Mouse (Mus musculus) liver, postnatal 0 days (tissue): ENCODE measurements around the gene Lrrfip1. TPM values are rescaled to one million over a fixed set of nuclear protein-coding genes. Genes with fewer than 3 reads are reported as not detected.

Experiments used
- ATAC-seq: fragments of 200-750 bp; cut with Nextera tagmentation; 2 replicates; pipeline ENCODE4 v1.8.0; 2017; ENCODE audit warnings: mild to moderate bottlenecking, moderate library complexity
- DNase-seq: peaks from one replicate; pipeline ENCODE4 v3.0.0-alpha.2; 2016
- H3K27ac ChIP-seq: fragments of 300-500 bp; sonication (generic); 2 replicates; pipeline ENCODE4 v1.5.1; 2014; ENCODE audit warnings: antibody characterized with exemption, moderate library complexity, mild to moderate bottlenecking, low read depth
- H3K27me3 ChIP-seq: fragments of 300-500 bp; sonication (generic); 2 replicates; pipeline ENCODE4 v1.6.1; 2014; ENCODE audit warnings: low read length, control low read depth, mixed read lengths; ENCODE audit not compliant: insufficient read depth
- H3K36me3 ChIP-seq: fragments of 300-500 bp; sonication (generic); replicated peaks from 2 replicates; pipeline ENCODE4 v1.6.1; 2014; ENCODE audit warnings: mild to moderate bottlenecking, control low read depth, low read length, moderate library complexity, mixed read lengths; ENCODE audit not compliant: insufficient read depth
- H3K4me1 ChIP-seq: fragments of 300-500 bp; sonication (generic); 2 replicates; pipeline ENCODE4 v1.6.1; 2014; ENCODE audit warnings: antibody characterized with exemption, mild to moderate bottlenecking, control low read depth; ENCODE audit not compliant: insufficient read depth
- H3K4me2 ChIP-seq: fragments of 300-500 bp; sonication (generic); 2 replicates; pipeline ENCODE4 v1.6.1; 2014; ENCODE audit warnings: low read depth, mild to moderate bottlenecking, low read length, moderate library complexity, mixed read lengths
- H3K4me3 ChIP-seq: fragments of 300-500 bp; sonication (generic); 2 replicates; pipeline ENCODE4 v1.5.1; 2014; ENCODE audit warnings: low read depth, low read length
- H3K9ac ChIP-seq: fragments of 300-500 bp; sonication (generic); replicated peaks from 2 replicates; pipeline ENCODE4 v1.6.1; 2014; ENCODE audit warnings: mild to moderate bottlenecking, moderate library complexity
- H3K9me3 ChIP-seq: fragments of 300-500 bp; sonication (generic); 2 replicates; pipeline ENCODE4 v1.6.1; 2016; ENCODE audit warnings: mild to moderate bottlenecking, control low read depth, low read length, mixed read lengths
- CTCF ChIP-seq: sonication (generic); IDR thresholded peaks from 2 replicates; pipeline ENCODE4 v1.5.1; 2016; ENCODE audit warnings: antibody characterized with exemption, low read depth
- EP300 ChIP-seq: IDR thresholded peaks from 2 replicates; pipeline ENCODE4 v1.6.1; 2016; ENCODE audit warnings: antibody characterized with exemption, low read depth, mild to moderate bottlenecking
- WGBS: fragments of 180-500 bp; shearing (Covaris S2); extraction: QIAGEN DNeasy Blood & Tissue Kit; methylation state at CpG from one replicate; pipeline ENCODE4 v1.1.7; 2014; ENCODE audit not compliant: insufficient replicate concordance; 5-methylcytosine and 5-hydroxymethylcytosine counted together
- polyA plus RNA-seq: library from polyadenylated mRNA; unstranded; fragments of >200 nt; fragmentation: Nextera tagmentation; extraction: Ambion mirVana; gene quantifications from 2 replicates; pipeline ENCODE4 v1.2.1, GENCODE M21; 2015

The Lrrfip1 gene
- polyA plus RNA-seq, 1 experiment from 2014 or later, result 21.9 TPM

DNA sequence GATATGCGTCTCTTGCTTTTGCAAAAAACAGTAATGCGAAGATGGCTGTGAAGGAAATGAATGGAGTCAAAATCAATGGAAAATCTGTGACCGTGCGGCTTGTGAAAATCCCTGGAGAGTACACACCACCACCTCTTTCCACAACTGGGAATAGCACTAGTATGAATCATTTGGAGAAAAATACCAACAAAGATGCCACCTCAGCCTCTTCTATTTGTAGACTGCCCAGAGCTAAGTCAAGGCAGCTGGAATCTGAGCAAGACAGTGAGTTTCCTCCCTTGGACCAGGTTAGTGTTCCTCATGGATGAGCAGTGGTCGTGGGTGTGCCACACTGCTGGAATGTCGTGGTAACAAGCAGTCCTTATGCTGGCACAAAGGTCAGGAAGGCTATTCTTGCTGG lies 168.3 kb downstream of the Lrrfip1 start:
- DNase-seq (no peak), ATAC-seq (no peak)
- Histone ChIP-seq H3K4me3 (no peak overlapping the region), H3K9ac (no peak overlapping the region), H3K4me1 (no peaks in the 10 kb centered on the region), H3K27me3 (no peaks in the 10 kb centered on the region), H3K4me2 (no peak overlapping the region), H3K9me3 (no peaks in the 10 kb centered on the region), H3K36me3 (no peaks in the 10 kb centered on the region), H3K27ac (no peak overlapping the region)
- WGBS, result 75% methylated on average over 6 of the region's 6 CpGs
- TF ChIP-seq EP300 (no peak), CTCF (no peak)

- Histone ChIP-seq H3K27me3 (no peaks in the 10 kb centered on the region), H3K4me3 (no peak overlapping the region), H3K9me3 (no peaks in the 10 kb centered on the region), H3K36me3 (no peaks in the 10 kb centered on the region), H3K9ac (no peak overlapping the region), H3K4me1 (no peaks in the 10 kb centered on the region), H3K27ac (no peak overlapping the region), H3K4me2 (no peak overlapping the region)
- no peak for DNase-seq
- ATAC-seq, result no peak
- no peak for TF ChIP-seq CTCF
- TF ChIP-seq EP300, result 0 out of 2 replicates have a peak, but pooled peaks have one; percentile 17
- 53% methylated on average over 4 of the region's 4 CpGs for WGBS
These were observed 170.6 kb downstream of the Lrrfip1 start for GRCm38 (mm10) chr1:91169157-91169556.

DNA sequence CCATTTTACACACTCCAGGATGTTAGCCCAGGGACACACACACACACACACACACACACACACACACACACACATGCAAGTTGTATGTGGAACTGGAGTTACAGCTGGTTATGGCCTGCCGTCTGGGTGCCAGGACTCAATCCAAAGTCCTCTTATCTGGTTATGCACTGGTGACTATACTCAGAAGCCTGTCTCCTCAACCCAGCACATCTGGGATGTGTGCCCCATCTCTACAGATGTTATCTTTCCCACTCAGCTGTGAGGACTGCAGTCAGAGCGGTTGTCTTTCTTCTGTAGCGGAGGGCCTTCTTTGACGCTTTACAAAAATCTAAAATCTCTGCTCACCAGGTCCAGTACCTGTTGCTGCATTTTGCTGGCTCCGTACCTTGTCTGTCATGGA lies 176.3 kb downstream of the Lrrfip1 start:
- no peaks in the 10 kb centered on the region for H3K9me3 ChIP-seq
- DNase-seq, result no peak
- no peak overlapping the region for H3K27ac ChIP-seq
- no peak overlapping the region for H3K9ac ChIP-seq
- H3K4me1 ChIP-seq, result peaks cover 6% of the 10 kb centered on the region
- no peak for TF ChIP-seq CTCF
- TF ChIP-seq EP300, result no peak
- peak; percentile 33; the same call in 1 of the 2 replicates for ATAC-seq
- WGBS, result 63% methylated on average over 5 of the region's 5 CpGs
- no peaks in the 10 kb centered on the region for H3K36me3 ChIP-seq
- H3K4me2 ChIP-seq, result no peak overlapping the region
- H3K4me3 ChIP-seq, result no peak overlapping the region
- peaks cover 5% of the 10 kb centered on the region; the same call in 1 of the 2 replicates for H3K27me3 ChIP-seq

- H3K4me1 ChIP-seq, result peaks cover 12% of the 10 kb centered on the region
- H3K4me2 ChIP-seq, result no peak overlapping the region
- no peak for DNase-seq
- WGBS, result 36% methylated on average over 3 of the region's 3 CpGs
- H3K4me3 ChIP-seq, result no peak overlapping the region
- no peak overlapping the region for H3K27ac ChIP-seq
- H3K9me3 ChIP-seq, result no peaks in the 10 kb centered on the region
- ATAC-seq, result 0 out of 2 replicates have a peak, but pooled peaks have one; percentile 15
- TF ChIP-seq EP300 (peak; percentile 84), CTCF (no peak)
- no peaks in the 10 kb centered on the region for H3K36me3 ChIP-seq
- H3K27me3 ChIP-seq, result peaks cover 13% of the 10 kb centered on the region; the same call in 1 of the 2 replicates
- no peak overlapping the region for H3K9ac ChIP-seq
These were observed 177.5 kb downstream of the Lrrfip1 start for GRCm38 (mm10) chr1:91176026-91176425.

GRCm38 (mm10) chr1:91176871-91177270 lies 178.3 kb downstream of the Lrrfip1 start:
- Histone ChIP-seq H3K9ac (no peak overlapping the region), H3K27me3 (peaks cover 13% of the 10 kb centered on the region; the same call in 1 of the 2 replicates), H3K4me1 (peaks cover 12% of the 10 kb centered on the region), H3K9me3 (no peaks in the 10 kb centered on the region), H3K4me3 (no peak overlapping the region), H3K36me3 (no peaks in the 10 kb centered on the region), H3K4me2 (no peak overlapping the region), H3K27ac (no peak overlapping the region)
- DNase-seq (no peak), ATAC-seq (no peak)
- WGBS, result 64% methylated on average over 4 of the region's 4 CpGs
- TF ChIP-seq CTCF (no peak), EP300 (no peak)

Other genes starting within 250 kb of the Lrrfip1 start
- gene Col6a3, start 154.8 kb upstream of the Lrrfip1 start, polyA plus RNA-seq, result 3.7 and 5.2 TPM in 2 replicates
- gene Mlph, start 83.7 kb upstream of the Lrrfip1 start, polyA plus RNA-seq, result 0.06 TPM in 1 of 2 replicates, not detected in the other
- not detected in 2 replicates for gene Prlh, start 45.6 kb upstream of the Lrrfip1 start, polyA plus RNA-seq
- 8.2 and 8.6 TPM in 2 replicates for gene Rab17, start 29.1 kb upstream of the Lrrfip1 start, polyA plus RNA-seq
- 0.32 and 0.87 TPM in 2 replicates for gene Rbm44, start 146.4 kb downstream of the Lrrfip1 start, polyA plus RNA-seq
- 9.6 and 10.6 TPM in 2 replicates for gene Ramp1, start 181.1 kb downstream of the Lrrfip1 start, polyA plus RNA-seq